Comparison of ENCODE assay signal across 8 mouse cellular contexts in the genomic region with DNA sequence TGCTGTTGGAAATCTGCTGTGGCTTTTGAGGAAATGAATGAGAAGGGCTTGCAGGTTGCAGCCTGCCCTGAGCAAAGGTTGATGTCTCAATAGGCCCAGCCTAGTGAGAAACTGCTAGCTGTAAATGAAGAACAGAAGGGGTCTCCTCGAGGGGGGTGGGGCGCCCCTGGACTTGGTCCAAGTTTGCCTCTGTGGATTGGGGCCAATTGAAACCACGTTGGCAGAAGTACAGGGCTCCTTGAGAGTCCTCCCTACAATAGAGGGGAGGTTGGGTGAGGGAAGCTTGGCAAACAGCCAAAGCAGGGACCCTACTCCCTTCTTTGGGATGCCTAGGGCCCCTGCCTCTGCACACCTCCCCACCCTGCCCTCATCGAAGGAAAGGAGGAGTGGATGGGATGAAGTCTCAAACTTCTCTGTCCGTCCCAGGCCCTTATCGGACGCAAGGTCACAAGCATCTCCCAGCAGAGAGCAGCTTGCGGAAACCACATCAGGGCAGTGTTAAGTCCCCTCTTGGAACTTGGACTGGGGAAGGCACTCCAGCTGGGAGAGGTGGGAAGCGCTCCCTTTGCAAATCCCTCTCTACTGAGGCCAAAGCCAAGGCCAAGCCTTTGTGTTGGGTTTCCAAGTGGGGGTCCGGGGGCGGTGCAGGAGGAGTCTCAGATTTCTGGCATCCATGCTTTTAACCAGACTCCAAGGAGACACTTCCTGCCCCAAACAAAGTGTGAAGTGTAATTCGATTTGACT.
DNase-seq lines count a peak whose midpoint lies in the region; ATAC-seq and TF ChIP-seq lines count a peak whose summit lies in the region.

No protein-coding gene starts in this region.

- no peak for TF ChIP-seq CTCF in E14TG2a.4 (conservative IDR thresholded peaks at IDR 0.05; ENCODE audit: low read length)

- H3K27ac ChIP-seq in forebrain, embryonic 15.5 days (replicated peaks) = peak overlapping the region; percentile 82
- peak overlapping the region; percentile 77 for H3K27ac ChIP-seq in limb, embryonic 15.5 days

- peaks cover 50% of the 10 kb centered on the region for H3K36me3 ChIP-seq in E14TG2a.4 (ENCODE audit: insufficient read depth, low read length)
- no peaks in the 10 kb centered on the region for H3K36me3 ChIP-seq in forebrain, embryonic 15.5 days
- peaks cover 4% of the 10 kb centered on the region; the same call in 1 of the 2 replicates for H3K36me3 ChIP-seq in limb, embryonic 15.5 days
- H3K36me3 ChIP-seq in myocyte (ENCODE audit: control insufficient read depth, insufficient read depth) = no peaks in the 10 kb centered on the region

- H3K9ac ChIP-seq in forebrain, embryonic 15.5 days (replicated peaks) = 0 out of 2 replicates have a peak overlapping the region, but pooled peaks have one; percentile 12
- H3K9ac ChIP-seq in limb, embryonic 15.5 days = no peak overlapping the region

- ATAC-seq in forebrain, embryonic 15.5 days (replicated peaks) = peak; percentile 79
- 0 out of 2 replicates have a peak, but pooled peaks have one; percentile 21 for ATAC-seq in limb, embryonic 15.5 days (ENCODE audit: insufficient number of reproducible peaks, low FRiP score, low TSS enrichment, low read depth)

- peaks cover 98% of the 10 kb centered on the region for H3K4me1 ChIP-seq in E14TG2a.4 (replicated peaks; ENCODE audit: low read depth, low read length)
- peaks cover 98% of the 10 kb centered on the region for H3K4me1 ChIP-seq in forebrain, embryonic 15.5 days
- peaks cover 95% of the 10 kb centered on the region for H3K4me1 ChIP-seq in limb, embryonic 15.5 days

- H3K27me3 ChIP-seq in E14TG2a.4 (ENCODE audit: insufficient read depth, low read length) (no peaks in the 10 kb centered on the region), myocyte (ENCODE audit: control insufficient read depth, insufficient read depth, insufficient read length) (no peaks in the 10 kb centered on the region)
- no peaks in the 10 kb centered on the region for H3K27me3 ChIP-seq in forebrain, embryonic 15.5 days
- H3K27me3 ChIP-seq in limb, embryonic 15.5 days = no peaks in the 10 kb centered on the region

- WGBS in forebrain, embryonic 15.5 days = 12% methylated on average over 12 of the region's 12 CpGs
- WGBS in limb, embryonic 15.5 days = 9% methylated on average over 12 of the region's 12 CpGs

- peaks cover 100% of the 10 kb centered on the region for H3K79me2 ChIP-seq in myocyte (ENCODE audit: control insufficient read depth, insufficient read depth)

- peak; percentile 59 for DNase-seq in embryo, embryonic 11 days
- DNase-seq in embryo, embryonic 10 days (ENCODE audit: low spot score) = no peak
- DNase-seq in left cerebral cortex, adult 9 months (ENCODE audit: low spot score in 2 of 2) = no peak
- no peak for DNase-seq in adipocyte (ENCODE audit: low spot score)

- peak overlapping the region; percentile 10; the same call in 1 of the 2 replicates for H3K4me2 ChIP-seq in forebrain, embryonic 15.5 days (replicated peaks)
- peak overlapping the region; percentile 29 for H3K4me2 ChIP-seq in limb, embryonic 15.5 days
- peak overlapping the region; percentile 39 for H3K4me2 ChIP-seq in myocyte (ENCODE audit: low read depth)

- TF ChIP-seq POLR2A in myocyte (IDR thresholded peaks at IDR 0.05; ENCODE audit: insufficient read length, low read depth) = no peak

- no peak overlapping the region for H3ac ChIP-seq in myocyte (ENCODE audit: control insufficient read depth, insufficient read length)

- H3K9me3 ChIP-seq in E14TG2a.4 (ENCODE audit: low read length) = no peaks in the 10 kb centered on the region
- H3K9me3 ChIP-seq in forebrain, embryonic 15.5 days = no peaks in the 10 kb centered on the region
- H3K9me3 ChIP-seq in limb, embryonic 15.5 days = no peaks in the 10 kb centered on the region

- H3K4me3 ChIP-seq in E14TG2a.4 (replicated peaks; ENCODE audit: low read length) (peak overlapping the region; percentile 62), myocyte (no peak overlapping the region)
- no peak overlapping the region for H3K4me3 ChIP-seq in forebrain, embryonic 15.5 days
- no peak overlapping the region for H3K4me3 ChIP-seq in limb, embryonic 15.5 days

TF ChIP-seq in myocyte, 11 proteins besides CTCF, POLR2A, EP300 and RAD21:
- TF ChIP-seq SRF (IDR thresholded peaks at IDR 0.05; ENCODE audit: control insufficient read depth, insufficient read length, low read depth) (no peak), REST (IDR thresholded peaks at IDR 0.05; ENCODE audit: insufficient read depth, insufficient read length) (no peak), USF1 (IDR thresholded peaks at IDR 0.05; ENCODE audit: low read depth) (no peak), E2F4 (IDR thresholded peaks at IDR 0.05; ENCODE audit: insufficient read depth) (no peak), POLR2AphosphoS2 (IDR thresholded peaks at IDR 0.05; ENCODE audit: insufficient read length, low read depth) (no peak), TCF3 (IDR thresholded peaks at IDR 0.05; ENCODE audit: insufficient read length, low read depth) (no peak), MYOD1 (IDR thresholded peaks at IDR 0.05; ENCODE audit: control insufficient read depth in 1 of 3, insufficient read length in 2 of 3, low read depth in 2 of 3) (peak in 1 of 3 experiments; percentile 15)
